Mouse (Mus musculus): ENCODE data around the gene Gm10295. TPM values are rescaled to one million over a fixed set of nuclear protein-coding genes. Genes with fewer than 3 reads are reported as not detected.

Gene Gm10295
- total RNA-seq (2023), result not detected in 4 replicates

DNA sequence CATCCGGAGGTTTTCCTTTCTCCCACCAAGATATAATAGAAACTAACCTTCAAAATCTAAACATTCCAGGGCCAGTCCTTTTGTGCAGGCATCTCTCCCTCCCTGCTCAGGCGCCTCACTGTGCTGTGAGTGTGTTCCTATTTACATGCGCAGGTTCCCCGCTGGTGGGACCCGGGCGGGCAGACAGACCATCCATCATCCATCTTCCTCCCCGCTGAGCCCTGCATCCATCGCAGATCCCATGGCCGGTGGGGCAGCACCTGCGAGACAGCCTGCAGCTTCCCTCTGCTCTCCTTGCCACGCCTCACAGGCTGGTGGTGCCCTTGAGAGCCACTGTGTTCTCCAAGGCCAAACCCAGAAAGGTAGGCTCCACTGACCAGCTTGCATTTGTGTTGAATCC, at the start of gene Gm10295:
TSS of gene Gm10295 (minus strand) at position 122 of the 400 bp plus-strand sequence.

Measured in B cell, adult 62 days (primary cell).